Mouse (Mus musculus): ENCODE data around the gene Crlf3.
"Not testable (repeated sequence)": the region's sequence is repeated elsewhere in the genome, so short reads cannot be mapped to it uniquely, and the experiment has no call there.

Crlf3 gene

GRCm38 (mm10) chr11:80067558-80067957 is 13.2 kb downstream of the Crlf3 start:
- no peak for DNase-seq (ENCODE audit: extremely low spot score, low spot score)

GRCm38 (mm10) chr11:80066373-80066772 is 14.4 kb downstream of the Crlf3 start:
- DNase-seq (ENCODE audit: extremely low spot score, low spot score) = not testable (repeated sequence)

GRCm38 (mm10) chr11:80062159-80062558 is 18.6 kb downstream of the Crlf3 start:
- DNase-seq (ENCODE audit: extremely low spot score, low spot score) = no peak

GRCm38 (mm10) chr11:80056141-80056540 is 24.6 kb downstream of the Crlf3 start:
- DNase-seq (ENCODE audit: extremely low spot score, low spot score) = no peak

GRCm38 (mm10) chr11:80054659-80055058 is 26.1 kb downstream of the Crlf3 start:
- no peak for DNase-seq (ENCODE audit: extremely low spot score, low spot score)

GRCm38 (mm10) chr11:80053171-80053570 is 27.6 kb downstream of the Crlf3 start:
- no peak for DNase-seq (ENCODE audit: extremely low spot score, low spot score)

GRCm38 (mm10) chr11:80052456-80052855 is 28.3 kb downstream of the Crlf3 start:
- no peak for DNase-seq (ENCODE audit: extremely low spot score, low spot score)

GRCm38 (mm10) chr11:80050088-80050487 is 30.7 kb downstream of the Crlf3 start:
- DNase-seq (ENCODE audit: extremely low spot score, low spot score) = no peak

GRCm38 (mm10) chr11:80046856-80047255 is 33.9 kb downstream of the Crlf3 start:
- DNase-seq (ENCODE audit: extremely low spot score, low spot score) = no peak

GRCm38 (mm10) chr11:80043419-80043817 is 37.4 kb downstream of the Crlf3 start:
- DNase-seq (ENCODE audit: extremely low spot score, low spot score) = no peak

GRCm38 (mm10) chr11:80042615-80043418 is 38.0 kb downstream of the Crlf3 start:
- peak; percentile 19 for DNase-seq (ENCODE audit: extremely low spot score, low spot score)

- no peak for DNase-seq (ENCODE audit: extremely low spot score, low spot score)
These were observed 43.3 kb downstream of the Crlf3 start for GRCm38 (mm10) chr11:80037495-80037894.

GRCm38 (mm10) chr11:80021306-80021705 is 59.5 kb downstream of the Crlf3 start:
- no peak for DNase-seq (ENCODE audit: extremely low spot score, low spot score)

- DNase-seq (ENCODE audit: extremely low spot score, low spot score) = no peak
These were observed 61.0 kb downstream of the Crlf3 start for GRCm38 (mm10) chr11:80019792-80020191.

GRCm38 (mm10) chr11:80016533-80016932 is 64.3 kb downstream of the Crlf3 start:
- not testable (repeated sequence) for DNase-seq (ENCODE audit: extremely low spot score, low spot score)
